Mouse (Mus musculus) monocyte, adult 5-6 weeks (primary cell): Measurements from ENCODE around the gene Mpp3. TPM values are rescaled to one million over a fixed set of nuclear protein-coding genes. Genes with fewer than 3 reads are reported as not detected.
A peak's percentile ranks its signal among the peaks of the same experiment; 100 is the strongest.

Experiments
- ATAC-seq: fragments of 153-309, 156-312 bp; replicated peaks from 2 replicates; pipeline ENCODE4 v1.8.0; 2017; ENCODE audit warnings: mild to moderate bottlenecking; ENCODE audit not compliant: low TSS enrichment, insufficient number of reproducible peaks, severe bottlenecking, poor library complexity, low FRiP score
- total RNA-seq: library from RNA; stranded (forward); fragments of 200-1000, 200-491, 200-594 nt; gene quantifications from 3 replicates; pipeline ENCODE4 v1.2.3, GENCODE M21; 2017

Gene Mpp3
- not detected in 3 replicates for total RNA-seq

GRCm38 (mm10) chr11:102028087-102028816 lies at the start of gene Mpp3:
Gene Mpp3 (minus strand): TSS chr11:102028461.
- no peak for ATAC-seq

- no peak for ATAC-seq
These were observed 45.5 kb upstream of the Mpp3 start for GRCm38 (mm10) chr11:102073722-102074121.

GRCm38 (mm10) chr11:102072729-102073128 lies 44.5 kb upstream of the Mpp3 start:
- no peak for ATAC-seq

- no peak for ATAC-seq
These were observed 42.2 kb upstream of the Mpp3 start for GRCm38 (mm10) chr11:102070426-102070825.

GRCm38 (mm10) chr11:102069633-102070032 lies 41.4 kb upstream of the Mpp3 start:
- ATAC-seq: no peak

GRCm38 (mm10) chr11:102068969-102069368 lies 40.7 kb upstream of the Mpp3 start:
- ATAC-seq: no peak

- no peak for ATAC-seq
These were observed 34.8 kb upstream of the Mpp3 start for GRCm38 (mm10) chr11:102063076-102063475.

GRCm38 (mm10) chr11:102061941-102062473 lies 33.7 kb upstream of the Mpp3 start:
- no peak for ATAC-seq

GRCm38 (mm10) chr11:102061236-102061940 lies 33.1 kb upstream of the Mpp3 start:
- ATAC-seq: peak; percentile 64; the same call in 1 of the 2 replicates

GRCm38 (mm10) chr11:102053847-102054246 lies 25.6 kb upstream of the Mpp3 start:
- no peak for ATAC-seq

GRCm38 (mm10) chr11:102053183-102053582 lies 24.9 kb upstream of the Mpp3 start:
- no peak for ATAC-seq

GRCm38 (mm10) chr11:102052697-102053096 lies 24.4 kb upstream of the Mpp3 start:
- no peak for ATAC-seq

- no peak for ATAC-seq
These were observed 23.7 kb upstream of the Mpp3 start for GRCm38 (mm10) chr11:102051954-102052353.

- no peak for ATAC-seq
These were observed 23.3 kb upstream of the Mpp3 start for GRCm38 (mm10) chr11:102051541-102051940.

GRCm38 (mm10) chr11:102049875-102050482 lies 21.7 kb upstream of the Mpp3 start:
- ATAC-seq: no peak

- ATAC-seq: no peak
These were observed 18.3 kb upstream of the Mpp3 start for GRCm38 (mm10) chr11:102046607-102047006.

GRCm38 (mm10) chr11:102044691-102045212 lies 16.5 kb upstream of the Mpp3 start:
- no peak for ATAC-seq

GRCm38 (mm10) chr11:102043381-102043780 lies 15.1 kb upstream of the Mpp3 start:
- ATAC-seq: no peak

- no peak for ATAC-seq
These were observed 14.7 kb upstream of the Mpp3 start for GRCm38 (mm10) chr11:102042971-102043370.
